Mouse (Mus musculus) left cerebral cortex, postnatal 36 days (tissue): ENCODE data around the gene Aftph. TPM values are rescaled to one million over a fixed set of nuclear protein-coding genes. Genes with fewer than 3 reads are reported as not detected.

Experiments
- DNase-seq, 2 experiments: peaks; one replicate each; pipeline ENCODE4 v3.0.0; 2021 to 2022; ENCODE audit warnings: low spot score in 2 of 2, mixed read lengths in 1 of 2
- intact Hi-C: fragments of 180-260 bp; cut with DNase I; formaldehyde crosslinking; loops from one replicate; pipeline ENCODE4 v1.15.1; 2025
- total RNA-seq, 2 experiments: library from RNA; stranded (reverse); gene quantifications; 2 replicates each; pipeline ENCODE4 v1.2.3; 2021

Aftph gene
- total RNA-seq, 2 experiments from 2014 or later, result 77.8 to 87.6 TPM

DNA sequence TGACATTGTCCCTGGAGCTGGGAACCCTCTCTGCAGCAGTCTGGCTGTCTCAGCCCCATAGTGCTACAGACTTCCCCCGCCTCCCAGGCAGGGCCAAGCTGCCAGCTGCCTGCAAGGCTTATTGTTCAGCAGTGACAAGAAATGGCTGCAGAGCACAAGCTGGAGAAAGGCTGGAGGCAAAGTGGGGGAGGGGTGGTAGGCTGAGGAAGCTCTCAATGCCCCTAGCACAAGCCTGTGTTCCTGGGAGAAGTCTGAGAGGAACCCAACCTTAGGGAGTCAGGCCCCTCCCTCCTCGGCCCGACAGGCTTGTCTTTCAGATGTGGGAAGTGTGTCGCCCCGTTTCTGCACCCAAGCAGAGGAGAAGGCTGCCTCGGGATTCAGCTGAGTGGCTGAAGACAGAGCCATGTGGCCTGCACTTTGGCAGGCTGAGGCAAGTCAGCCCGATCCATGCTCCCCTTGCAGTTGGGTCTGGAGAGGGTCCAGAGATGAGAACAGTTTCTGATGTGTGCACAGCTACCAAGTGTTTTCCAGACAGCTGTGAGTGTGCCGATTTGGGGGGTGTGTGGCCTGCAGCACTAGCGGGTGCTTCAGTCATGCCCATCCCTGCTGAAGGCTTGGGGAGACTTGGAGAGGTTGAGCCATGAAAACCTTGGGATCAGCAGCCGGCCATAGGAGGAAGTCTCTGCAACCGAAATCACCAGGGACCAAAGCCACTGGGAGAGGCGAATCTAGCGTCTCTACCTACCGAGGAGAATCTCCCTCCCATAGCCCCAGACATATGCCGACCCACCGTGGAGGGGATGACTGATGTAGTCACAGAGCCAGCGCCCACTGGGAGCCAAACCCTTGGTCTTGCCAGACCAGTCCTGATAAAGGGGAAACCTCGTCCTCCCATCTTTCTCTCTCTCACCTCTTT lies 85.3 kb downstream of the Aftph start:
- intact Hi-C loops, result no loop called here
- DNase-seq, result peak; percentile 58 to 61

DNA sequence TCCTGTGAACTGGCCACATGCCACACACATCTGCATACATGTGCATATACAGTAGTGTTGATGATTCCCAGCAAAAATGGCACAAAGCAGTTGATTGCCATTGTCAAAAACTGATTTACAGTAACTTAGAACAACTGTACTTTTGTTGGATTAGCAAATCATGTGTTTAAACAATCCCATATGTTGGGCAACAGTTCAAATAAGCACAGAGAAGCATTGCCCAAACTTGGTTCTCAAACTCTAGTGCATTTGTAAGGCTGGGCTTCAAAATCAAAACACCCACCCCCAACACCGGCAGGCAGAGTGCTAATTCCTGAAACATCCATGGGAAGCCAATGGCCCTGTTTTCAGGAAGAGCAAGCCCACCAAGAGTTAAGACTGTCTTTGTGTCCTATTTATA lies 90.2 kb downstream of the Aftph start:
- intact Hi-C loops, result no loop called here
- DNase-seq, result no peak

DNA sequence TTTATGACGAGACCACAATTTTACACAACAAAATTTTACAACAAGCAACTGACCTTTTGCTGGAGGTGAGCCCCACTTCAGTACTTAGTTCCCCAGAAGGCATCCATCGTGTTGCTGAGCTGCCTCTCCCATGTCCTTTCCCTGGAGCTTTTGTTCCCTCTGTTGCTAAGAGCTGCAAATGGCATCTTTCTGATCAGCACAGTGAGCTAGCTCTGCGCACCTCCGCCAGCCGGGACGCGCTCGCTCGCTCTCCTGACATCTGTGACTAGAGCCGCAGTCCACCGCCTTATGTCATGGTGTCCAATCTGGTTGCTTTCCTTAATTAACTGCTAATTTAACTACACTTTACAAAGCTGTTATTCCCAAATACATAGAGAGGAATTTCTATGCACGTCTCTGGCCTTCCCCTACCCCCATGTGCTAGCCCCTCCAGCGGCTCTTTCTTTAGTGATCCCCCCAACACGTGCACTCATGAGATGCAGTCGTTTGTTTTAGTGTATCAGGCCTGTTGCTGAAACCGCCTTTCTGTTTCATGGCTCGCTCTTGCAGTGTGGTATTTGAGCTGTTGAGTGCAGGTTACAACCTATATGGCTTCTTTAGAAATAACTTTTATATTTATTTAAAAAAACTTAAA lies 91.3 kb downstream of the Aftph start:
- no peak for DNase-seq
- intact Hi-C loops, result no loop called here

DNA sequence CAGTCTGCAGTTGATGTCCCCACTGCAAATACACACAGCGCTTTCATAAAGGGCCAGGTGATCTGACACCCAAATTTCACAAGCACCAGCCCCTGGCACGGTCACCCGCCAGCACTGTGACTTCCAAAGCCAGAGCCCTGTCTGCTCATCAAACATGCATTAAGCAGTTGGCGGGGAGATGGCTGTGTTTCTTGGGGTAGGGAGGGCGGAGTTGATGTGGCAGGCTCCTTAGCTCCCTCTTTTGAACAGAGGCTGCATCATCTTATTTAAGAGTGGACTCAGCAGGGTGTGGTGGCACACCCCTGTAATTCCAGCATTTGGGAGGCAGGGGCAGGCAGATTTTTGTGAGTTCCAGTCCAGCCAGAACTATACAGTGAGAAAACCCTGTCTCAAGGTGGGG lies 91.9 kb downstream of the Aftph start:
- intact Hi-C loops, result no loop called here
- no peak for DNase-seq

DNA sequence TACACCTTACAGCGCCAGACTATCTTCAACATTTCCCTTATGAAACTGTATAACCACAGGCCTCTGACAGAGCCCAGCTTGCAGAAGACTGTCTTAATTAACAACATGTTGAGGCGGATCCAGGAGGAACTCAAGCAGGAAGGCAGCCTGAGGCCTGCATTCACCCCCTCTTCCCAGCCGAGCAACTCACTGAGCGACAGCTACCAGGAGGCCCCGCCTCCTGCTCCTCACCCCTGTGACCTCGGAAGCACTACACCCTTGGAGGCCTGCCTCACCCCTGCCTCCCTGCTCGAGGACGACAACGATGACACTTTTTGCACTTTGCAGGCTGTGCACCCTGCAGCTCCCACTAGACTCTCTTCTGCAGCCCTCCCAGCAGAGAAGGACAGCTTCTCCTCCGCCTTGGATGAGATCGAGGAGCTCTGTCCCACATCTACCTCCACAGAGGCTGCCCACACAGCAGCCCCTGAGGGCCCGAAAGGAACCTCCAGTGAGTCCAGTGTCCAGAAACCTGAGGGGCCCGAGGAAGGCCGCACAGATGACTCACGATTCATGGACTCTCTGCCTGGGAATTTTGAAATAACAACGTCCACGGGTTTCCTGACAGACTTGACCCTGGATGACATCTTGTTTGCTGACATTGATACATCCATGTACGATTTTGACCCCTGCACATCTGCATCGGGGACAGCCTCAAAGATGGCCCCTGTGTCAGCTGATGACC lies 93.3 kb downstream of the Aftph start:
- intact Hi-C loops, result no loop called here
- no peak for DNase-seq

DNA sequence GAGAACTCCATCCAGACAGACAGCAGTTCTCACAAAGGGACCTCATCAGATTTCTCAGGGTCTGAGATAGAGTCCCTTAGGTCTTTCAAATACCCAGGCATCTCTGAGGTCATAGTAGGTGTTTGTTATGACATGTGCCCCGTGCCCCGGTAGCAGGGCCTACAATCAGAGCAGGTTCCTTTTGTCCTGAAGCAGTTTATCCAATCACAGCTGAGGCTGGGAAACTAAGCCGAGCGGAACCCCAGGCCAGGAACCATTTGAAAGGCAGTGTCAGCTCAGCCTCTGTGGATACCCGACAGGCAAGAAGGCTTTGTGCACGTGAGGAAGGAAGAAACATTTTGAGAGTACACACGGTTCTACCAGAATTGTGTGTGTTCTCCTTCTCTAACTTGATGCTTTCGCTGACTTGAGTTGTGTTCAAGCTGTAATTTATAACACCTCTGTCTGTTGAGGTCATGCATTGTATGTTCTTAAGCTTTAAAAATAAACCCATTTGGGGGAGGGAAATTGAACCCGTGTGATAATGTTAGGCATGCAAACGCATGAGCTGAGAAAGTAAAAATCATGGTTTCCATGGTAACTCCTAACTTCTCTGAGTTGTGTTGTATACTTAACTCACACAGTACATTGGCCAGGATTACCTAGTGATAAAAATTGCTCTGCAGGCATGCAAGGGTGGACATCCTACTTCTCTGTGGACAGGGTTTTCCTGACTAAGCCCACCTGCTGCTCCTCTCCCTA lies 94.2 kb downstream of the Aftph start:
- intact Hi-C loops, result no loop called here
- no peak for DNase-seq

DNA sequence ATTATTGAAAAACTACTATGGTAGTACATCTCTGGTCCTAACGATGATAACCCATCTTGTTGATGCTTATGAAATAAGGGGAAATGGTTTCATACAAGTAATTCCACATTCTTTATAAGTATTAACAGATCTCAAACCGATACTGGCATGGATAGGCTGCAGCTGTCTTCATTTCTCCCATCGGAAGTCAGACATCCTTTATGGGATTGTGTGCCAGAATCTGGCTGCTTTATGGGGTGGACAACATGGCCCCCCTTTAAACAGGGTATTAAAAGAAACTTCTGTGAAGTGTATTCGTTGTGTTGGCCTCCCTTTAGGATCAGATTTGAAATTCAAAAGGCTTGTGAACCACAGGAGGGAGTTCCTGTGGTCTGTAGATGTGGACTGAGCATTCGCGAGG lies 95.2 kb downstream of the Aftph start:
- intact Hi-C loops, result no loop called here
- DNase-seq, result no peak

DNA sequence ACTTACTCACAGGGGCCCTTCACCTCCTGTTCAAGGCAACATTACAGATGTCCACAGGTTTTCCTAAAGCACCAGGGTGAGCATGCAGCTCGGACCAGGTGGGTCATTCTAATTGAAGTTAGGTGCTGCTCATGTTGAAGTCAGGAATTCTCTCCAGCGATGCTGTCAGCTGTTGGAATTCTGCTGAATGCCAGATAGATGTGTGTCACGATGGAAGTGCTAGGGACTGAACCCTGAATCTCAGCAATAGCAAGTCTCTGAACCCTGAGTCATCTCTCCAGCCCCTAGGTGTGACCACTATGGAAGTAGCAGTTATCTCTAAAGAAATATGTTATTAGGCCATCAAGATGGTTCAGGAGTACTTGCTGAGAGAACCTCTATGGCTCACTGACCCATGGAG lies 95.9 kb downstream of the Aftph start:
- intact Hi-C loops, result no loop called here
- no peak for DNase-seq

DNA sequence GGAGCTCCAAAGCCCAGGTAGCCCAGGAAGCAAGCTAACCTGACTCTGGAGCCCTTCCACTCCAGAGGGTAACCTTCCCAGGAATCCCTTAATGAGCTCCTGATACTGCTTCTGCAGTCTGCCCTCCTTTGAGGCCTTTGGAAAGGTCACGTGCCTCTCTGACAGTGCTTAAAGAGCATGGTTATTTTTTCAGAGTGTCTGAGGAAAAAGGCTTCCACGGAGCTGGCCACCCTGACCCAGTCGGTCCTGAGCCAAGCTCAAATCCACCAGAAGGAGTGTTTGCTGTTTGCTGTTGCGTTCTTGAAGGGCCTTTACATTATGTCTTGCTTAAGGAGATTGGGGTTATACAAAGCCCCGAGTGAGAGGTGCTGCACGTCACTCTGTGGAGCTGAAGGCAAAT lies 96.5 kb downstream of the Aftph start:
- intact Hi-C loops, result no loop called here
- DNase-seq, result no peak

DNA sequence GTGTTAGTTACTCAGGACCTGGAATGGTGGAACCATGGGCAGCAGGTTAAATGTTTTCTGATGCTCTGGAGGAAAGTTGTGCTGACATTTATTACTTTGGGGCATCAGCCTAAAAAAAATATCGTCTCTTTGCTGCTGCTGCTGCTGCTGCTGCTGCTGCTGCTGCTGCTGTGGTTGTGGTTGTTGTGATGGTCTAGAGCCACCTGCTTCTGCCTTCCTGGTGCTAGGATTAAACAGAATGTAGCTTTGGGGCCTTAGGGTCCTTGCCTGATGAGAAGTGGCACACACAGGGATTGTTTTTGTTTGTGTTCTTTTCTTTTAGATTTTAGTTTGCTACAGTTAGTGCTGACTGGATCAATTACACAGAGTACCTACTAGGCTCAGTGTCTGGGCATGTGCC lies 97.2 kb downstream of the Aftph start:
- intact Hi-C loops, result no loop called here
- DNase-seq, result no peak

DNA sequence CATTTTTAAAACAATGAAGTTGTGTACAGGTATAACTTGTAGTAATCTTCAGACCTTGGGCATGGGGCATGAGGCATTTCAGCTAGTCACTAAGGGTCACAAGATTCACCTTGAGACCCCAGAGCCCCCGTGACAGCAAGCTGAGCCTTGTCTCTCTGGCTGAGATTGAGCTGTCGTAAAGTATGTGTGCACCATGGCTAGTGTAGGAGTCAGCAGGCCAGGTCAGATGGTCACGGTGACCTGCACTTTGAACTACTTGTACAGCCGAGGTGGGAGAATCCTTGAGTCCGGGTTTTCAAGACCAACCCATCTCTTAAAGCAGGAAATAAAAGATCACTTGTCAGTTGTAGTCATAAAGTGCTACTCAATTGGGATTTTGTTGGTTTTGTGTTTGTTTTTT lies 98.2 kb downstream of the Aftph start:
- no peak for DNase-seq
- intact Hi-C loops, result no loop called here

DNA sequence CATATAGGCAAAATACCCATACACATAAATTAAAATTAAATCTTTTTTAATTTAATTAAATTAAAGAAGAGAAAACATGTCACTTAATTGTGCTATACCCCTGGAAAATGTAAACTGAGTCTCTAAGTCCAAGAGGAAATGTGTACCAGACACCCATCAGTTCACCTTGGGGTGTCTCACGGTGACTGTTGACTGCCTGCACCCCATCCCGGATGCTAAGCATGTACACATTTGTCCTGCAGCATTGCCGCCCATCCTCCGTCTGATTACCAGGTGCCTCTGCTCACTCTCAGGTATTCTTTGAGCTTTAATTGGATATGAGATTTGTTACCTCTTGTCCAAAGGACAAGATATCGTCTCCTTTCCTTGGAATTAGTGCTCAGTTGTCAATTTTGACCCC lies 99.1 kb downstream of the Aftph start:
- intact Hi-C loops, result no loop called here
- no peak for DNase-seq

DNA sequence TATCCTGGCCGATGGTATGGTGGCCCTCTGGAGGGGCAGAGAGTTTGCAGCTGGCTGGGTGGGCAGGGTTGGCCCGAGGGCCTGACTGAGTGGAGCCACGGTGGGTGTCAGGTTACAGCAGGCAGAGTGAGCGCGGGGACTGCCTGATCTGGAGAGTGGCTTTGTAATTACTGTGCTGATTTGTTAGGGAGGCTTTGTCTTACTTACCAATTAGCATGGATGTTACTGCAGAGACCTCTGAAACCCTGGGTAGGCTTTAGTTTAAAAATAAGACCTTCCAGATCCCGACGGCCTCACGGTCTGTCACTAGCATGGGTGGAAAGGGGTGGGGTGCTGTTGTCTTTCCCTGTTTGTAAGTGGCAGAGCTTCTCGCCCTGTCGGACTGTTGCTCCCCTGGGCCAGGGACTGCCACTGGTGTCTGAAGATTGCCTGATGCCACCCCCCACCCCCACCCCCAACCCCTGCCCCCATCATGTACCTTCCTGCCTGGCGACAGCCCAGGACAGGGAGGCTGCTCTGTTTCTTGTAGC lies 101.4 kb downstream of the Aftph start:
- no peak for DNase-seq

DNA sequence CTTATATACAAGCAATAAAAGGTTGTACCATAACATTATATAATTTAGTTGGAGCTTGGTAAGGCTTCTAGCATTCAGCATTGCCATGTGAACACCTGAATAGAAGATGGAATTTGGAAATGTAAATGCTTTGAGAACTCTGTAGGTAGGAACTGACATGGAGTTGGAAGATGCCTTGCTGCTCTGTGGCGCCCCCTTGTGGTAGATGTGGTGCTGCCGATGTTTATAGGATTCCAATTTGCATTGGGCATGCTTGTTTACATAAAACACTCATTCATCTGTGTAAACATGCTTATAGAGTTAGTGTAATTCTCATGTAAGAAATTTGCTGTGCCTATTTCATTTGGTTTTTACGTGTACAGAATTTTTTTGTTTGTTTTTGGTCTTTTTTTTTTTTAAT lies 102.5 kb downstream of the Aftph start:
- DNase-seq, result peak in 1 of 2 experiments; percentile 52
- intact Hi-C loops, result loop anchor here (1.0 to 10.0 kb wide), 2 partner anchors 184 to 304 kb away; partner anchors contain the start of gene Slc1a4

More for the DNA sequence above, 101.4 kb downstream of the Aftph start:
- intact Hi-C loops, result loop anchor here (1.0 to 10.0 kb wide), 2 partner anchors 185 to 305 kb away; partner anchors contain the start of gene Slc1a4

DNA sequence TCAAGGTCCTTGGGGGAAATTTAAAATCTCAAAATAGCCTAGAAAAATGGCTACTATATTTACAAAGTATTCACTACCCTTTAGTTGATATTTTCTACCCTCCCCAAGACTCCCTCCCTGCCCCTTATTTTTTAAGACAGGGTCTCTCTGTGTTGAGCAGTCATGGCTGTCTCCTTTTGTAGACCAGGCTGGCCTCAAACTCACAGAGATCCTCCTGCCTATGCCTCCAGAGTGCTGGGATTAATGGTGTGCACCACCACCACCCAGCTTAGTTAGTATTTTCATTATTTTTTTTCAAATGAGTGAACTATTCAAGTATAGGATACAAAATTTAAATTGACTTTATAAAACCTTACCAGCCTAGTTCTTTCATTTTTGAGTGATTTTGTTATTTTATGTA lies 104.3 kb downstream of the Aftph start:
- intact Hi-C loops, result loop anchor here (10.0 kb wide), 1 partner anchor 302 kb away; the partner anchor contains the start of gene Slc1a4

DNA sequence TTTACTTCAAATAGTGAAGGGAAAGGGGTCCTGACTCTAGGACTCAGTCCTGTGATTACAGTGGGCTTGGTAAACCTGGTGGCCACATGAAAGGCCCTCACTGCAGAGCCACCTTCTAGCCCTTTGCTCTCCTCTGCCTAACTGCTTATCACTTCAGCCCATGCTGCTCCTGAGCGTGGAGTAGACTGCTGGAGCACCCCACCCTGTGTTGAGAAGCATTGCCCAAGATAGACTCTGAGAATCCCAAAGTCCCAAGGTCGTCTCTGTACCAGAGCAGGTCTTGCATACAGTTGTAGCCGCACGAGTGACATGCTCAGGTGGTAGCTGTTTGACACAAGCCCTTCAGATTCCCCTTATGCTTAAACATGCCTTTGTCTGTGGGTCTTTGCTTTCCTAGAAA lies 105.3 kb downstream of the Aftph start:
- no peak for DNase-seq
- intact Hi-C loops, result loop anchor here (10.0 kb wide), 1 partner anchor 301 kb away; the partner anchor contains the start of gene Slc1a4

More for the DNA sequence above, 104.3 kb downstream of the Aftph start:
- no peak for DNase-seq

DNA sequence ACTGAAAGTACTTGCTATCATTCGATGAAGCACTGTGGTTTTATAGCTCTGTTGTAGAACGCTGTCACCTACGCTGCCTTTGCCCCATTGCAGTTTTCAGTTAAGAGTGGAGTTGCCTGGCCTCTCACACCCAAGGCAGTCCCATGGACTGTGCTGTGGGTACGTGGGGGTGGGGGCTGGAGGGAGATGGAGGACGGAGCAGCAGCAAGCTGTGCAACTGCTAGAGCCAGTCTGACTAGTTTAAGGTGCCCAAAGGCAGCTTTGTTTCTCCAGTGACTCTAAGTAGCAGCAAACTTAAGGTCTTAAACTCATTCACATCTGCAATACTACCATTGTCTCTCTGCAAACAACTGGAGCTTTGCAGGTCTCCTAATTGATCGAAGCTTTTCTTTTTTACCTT lies 105.7 kb downstream of the Aftph start:
- DNase-seq, result no peak
- intact Hi-C loops, result loop anchor here (10.0 kb wide), 1 partner anchor 301 kb away; the partner anchor contains the start of gene Slc1a4
